Mouse (Mus musculus): Measurements from ENCODE around the gene Nmi.

Gene Nmi

GRCm38 (mm10) chr2:51941832-51942231 is 31.5 kb downstream of the Nmi start:
- DNase-seq = no peak

GRCm38 (mm10) chr2:51938750-51939149 is 34.5 kb downstream of the Nmi start:
- DNase-seq = no peak

GRCm38 (mm10) chr2:51937004-51937403 is 36.3 kb downstream of the Nmi start:
- no peak for DNase-seq

- no peak for DNase-seq
These were observed 36.7 kb downstream of the Nmi start for GRCm38 (mm10) chr2:51936585-51936984.

- DNase-seq = peak in 1 of 2 experiments; percentile 8
These were observed 37.4 kb downstream of the Nmi start for GRCm38 (mm10) chr2:51935921-51936320.

GRCm38 (mm10) chr2:51934574-51935334 is 38.5 kb downstream of the Nmi start, which contains the start of gene Rbm43:
TSS of gene Rbm43 (minus strand) at chr2:51935163.
- DNase-seq = peak; percentile 70 to 79

- no peak for DNase-seq
These were observed 39.8 kb downstream of the Nmi start for GRCm38 (mm10) chr2:51933341-51934134.

GRCm38 (mm10) chr2:51931241-51931640 is 42.1 kb downstream of the Nmi start:
- no peak for DNase-seq

GRCm38 (mm10) chr2:51914944-51915680 is 58.2 kb downstream of the Nmi start:
- peak; percentile 78 to 85 for DNase-seq

- no peak for DNase-seq
These were observed 58.8 kb downstream of the Nmi start for GRCm38 (mm10) chr2:51914532-51914931.

GRCm38 (mm10) chr2:51912740-51913139 is 60.6 kb downstream of the Nmi start:
- peak; percentile 8 to 17 for DNase-seq

- no peak for DNase-seq
These were observed 61.4 kb downstream of the Nmi start for GRCm38 (mm10) chr2:51911864-51912263.

GRCm38 (mm10) chr2:51907538-51908110 is 65.7 kb downstream of the Nmi start:
- DNase-seq = no peak

- no peak for DNase-seq
These were observed 67.7 kb downstream of the Nmi start for GRCm38 (mm10) chr2:51905637-51906036.
